Mouse (Mus musculus) MEL (cell line): Measurements from ENCODE around the gene Guca1a. TPM values are rescaled to one million over a fixed set of nuclear protein-coding genes. Genes with fewer than 3 reads are reported as not detected.

Experiments
- DNase-seq: peaks from one replicate; pipeline ENCODE4 v3.0.0; 2011; ENCODE audit warnings: low read depth, low spot score
- H3K27ac ChIP-seq: 2 replicates; pipeline ENCODE4 v1.5.1; 2012; ENCODE audit warnings: low read depth, mild to moderate bottlenecking, control low read depth, low read length, moderate library complexity; ENCODE audit not compliant: control insufficient read depth
- H3K27me3 ChIP-seq, 2 experiments: fragments of 150-350 bp in 1 of 2; sonication (generic) in 1 of 2; 2 replicates each; pipeline ENCODE4 v1.6.1; 2012; ENCODE audit warnings: low read length in 2 of 2, mild to moderate bottlenecking in 2 of 2, improper control_type of control experiment in 1 of 2, moderate library complexity in 1 of 2; ENCODE audit not compliant: insufficient read depth in 2 of 2, control insufficient read depth in 1 of 2
- H3K36me3 ChIP-seq, 2 experiments: 2 replicates each; pipeline ENCODE4 v1.6.1; 2012 to 2014; ENCODE audit warnings: low read length in 2 of 2, improper control_type of control experiment in 1 of 2, inconsistent platforms in 1 of 2, mild to moderate bottlenecking in 1 of 2; ENCODE audit not compliant: insufficient read depth in 2 of 2, control insufficient read depth in 1 of 2
- H3K4me1 ChIP-seq, 2 experiments: fragments of 150-350 bp in 1 of 2; sonication (generic) in 1 of 2; 2 replicates each; pipeline ENCODE4 v1.6.1; 2012; ENCODE audit warnings: low read length in 2 of 2, improper control_type of control experiment in 1 of 2, mild to moderate bottlenecking in 1 of 2; ENCODE audit not compliant: insufficient read depth in 2 of 2, control insufficient read depth in 1 of 2
- H3K4me3 ChIP-seq, 2 experiments: fragments of 150-350 bp in 1 of 2; sonication (generic) in 1 of 2; 2 replicates each; pipeline ENCODE4 v1.5.1; 2012; ENCODE audit warnings: low read depth in 2 of 2, low read length in 2 of 2, mild to moderate bottlenecking in 2 of 2, moderate library complexity in 2 of 2, control low read depth in 1 of 2, improper control_type of control experiment in 1 of 2; ENCODE audit not compliant: control insufficient read depth in 1 of 2, insufficient read depth in 1 of 2
- H3K79me2 ChIP-seq: 2 replicates; pipeline ENCODE4 v1.6.1; 2012; ENCODE audit warnings: mild to moderate bottlenecking, low read length, moderate library complexity; ENCODE audit not compliant: control insufficient read depth, poor library complexity, insufficient read depth
- H3K9ac ChIP-seq: 2 replicates; pipeline ENCODE4 v1.6.1; 2012; ENCODE audit warnings: low read depth, mild to moderate bottlenecking, control low read depth, low read length, moderate library complexity; ENCODE audit not compliant: control insufficient read depth, poor library complexity, severe bottlenecking
- H3K9me3 ChIP-seq: fragments of 150-350 bp; sonication (generic); replicated peaks from 2 replicates; pipeline ENCODE4 v1.6.1; 2012; ENCODE audit warnings: mild to moderate bottlenecking, low read length, improper control_type of control experiment, moderate library complexity; ENCODE audit not compliant: insufficient read depth
- CHD1 ChIP-seq: IDR thresholded peaks from 2 replicates; pipeline ENCODE4 v1.6.1; 2012; ENCODE audit warnings: low read depth, mild to moderate bottlenecking, inconsistent platforms, low read length, improper control_type of control experiment
- E2F4 ChIP-seq: IDR thresholded peaks from 2 replicates; pipeline ENCODE4 v1.6.1; 2011; ENCODE audit warnings: low read depth, low read length, improper control_type of control experiment, borderline replicate concordance
- GABPA ChIP-seq: IDR thresholded peaks from 2 replicates; pipeline ENCODE4 v1.6.1; 2012; ENCODE audit warnings: low read depth, mild to moderate bottlenecking, inconsistent platforms, low read length, improper control_type of control experiment, moderate library complexity
- GATA1 ChIP-seq: IDR thresholded peaks from 2 replicates; pipeline ENCODE4 v1.6.1; 2011; ENCODE audit warnings: low read depth, low read length, improper control_type of control experiment
- KAT2A ChIP-seq: conservative IDR thresholded peaks from 2 replicates; pipeline ENCODE4 v1.6.1; 2012; ENCODE audit warnings: low read depth, low read length, improper control_type of control experiment, inconsistent platforms
- MAX ChIP-seq: IDR thresholded peaks from 2 replicates; pipeline ENCODE4 v1.6.1; 2011; ENCODE audit warnings: low read length, improper control_type of control experiment
- MAZ ChIP-seq: IDR thresholded peaks from 2 replicates; pipeline ENCODE4 v1.6.1; 2012; ENCODE audit warnings: low read depth, mild to moderate bottlenecking, inconsistent platforms, low read length, improper control_type of control experiment
- MEF2A ChIP-seq: IDR thresholded peaks from 2 replicates; pipeline ENCODE4 v1.6.1; 2014; ENCODE audit warnings: low read depth, mild to moderate bottlenecking, inconsistent platforms, low read length, improper control_type of control experiment; ENCODE audit not compliant: poor library complexity, insufficient replicate concordance, severe bottlenecking; ENCODE audit errors: extremely low read depth
- MXI1 ChIP-seq: IDR thresholded peaks from 2 replicates; pipeline ENCODE4 v1.6.1; 2011; ENCODE audit warnings: mild to moderate bottlenecking, low read depth, low read length, improper control_type of control experiment
- MYC ChIP-seq: IDR thresholded peaks from 2 replicates; pipeline ENCODE4 v1.6.1; 2011; ENCODE audit warnings: low read depth, mild to moderate bottlenecking, low read length, improper control_type of control experiment, moderate library complexity
- POLR2A ChIP-seq, 2 experiments: IDR thresholded peaks; 2 replicates each; pipeline ENCODE4 v1.6.1; 2011 to 2012; ENCODE audit warnings: low read length in 2 of 2, mild to moderate bottlenecking in 2 of 2, control low read depth in 1 of 2, improper control_type of control experiment in 1 of 2, low read depth in 1 of 2, moderate library complexity in 1 of 2; ENCODE audit not compliant: control insufficient read depth in 1 of 2, insufficient read depth in 1 of 2, poor library complexity in 1 of 2
- POLR2AphosphoS2 ChIP-seq: IDR thresholded peaks from 2 replicates; pipeline ENCODE4 v1.6.1; 2011; ENCODE audit warnings: low read length, improper control_type of control experiment
- POLR2AphosphoS5 ChIP-seq: IDR thresholded peaks from 2 replicates; pipeline ENCODE4 v1.6.1; 2012; ENCODE audit warnings: low read depth, borderline replicate concordance, mild to moderate bottlenecking, inconsistent platforms, low read length, moderate library complexity, mixed read lengths
- RCOR1 ChIP-seq: IDR thresholded peaks from 2 replicates; pipeline ENCODE4 v1.6.1; 2012; ENCODE audit warnings: low read depth, mild to moderate bottlenecking, inconsistent platforms, low read length, improper control_type of control experiment
- TAL1 ChIP-seq: IDR thresholded peaks from 2 replicates; pipeline ENCODE4 v1.6.1; 2012; ENCODE audit warnings: mild to moderate bottlenecking, inconsistent platforms, low read length, moderate library complexity, mixed read lengths
- TBP ChIP-seq: IDR thresholded peaks from 2 replicates; pipeline ENCODE4 v1.8.0; 2011; ENCODE audit warnings: low read depth, low read length, improper control_type of control experiment
- UBTF ChIP-seq: IDR thresholded peaks from 2 replicates; pipeline ENCODE4 v1.6.1; 2012; ENCODE audit warnings: low read depth, mild to moderate bottlenecking, inconsistent platforms, low read length, improper control_type of control experiment, moderate library complexity, borderline replicate concordance; ENCODE audit not compliant: insufficient read depth
- USF2 ChIP-seq, 2 experiments: IDR thresholded peaks; 2 replicates each; pipeline ENCODE4 v1.6.1; 2011 to 2012; ENCODE audit warnings: improper control_type of control experiment in 2 of 2, low read length in 2 of 2, borderline replicate concordance in 1 of 2, inconsistent platforms in 1 of 2, low read depth in 1 of 2, mild to moderate bottlenecking in 1 of 2; ENCODE audit not compliant: insufficient read depth in 1 of 2
- ZC3H11A ChIP-seq: IDR thresholded peaks from 2 replicates; pipeline ENCODE4 v1.6.1; 2012; ENCODE audit warnings: low read depth, mild to moderate bottlenecking, inconsistent platforms, low read length, improper control_type of control experiment
- ZKSCAN1 ChIP-seq: IDR thresholded peaks from 2 replicates; pipeline ENCODE4 v1.6.1; 2012; ENCODE audit warnings: low read depth, mild to moderate bottlenecking, inconsistent platforms, low read length, improper control_type of control experiment, moderate library complexity
- ZNF384 ChIP-seq: IDR thresholded peaks from 2 replicates; pipeline ENCODE4 v1.6.1; 2012; ENCODE audit warnings: low read depth, mild to moderate bottlenecking, inconsistent platforms, low read length, improper control_type of control experiment
- polyA plus RNA-seq, 2 experiments: library from polyadenylated mRNA; stranded (reverse) in 1 of 2; unstranded in 1 of 2; fragments of >175 nt in 1 of 2; fragments of >200 nt in 1 of 2; gene quantifications; 2 replicates each; pipeline versions ENCODE4 v1.2.1 to v1.2.4; 2012; ENCODE audit warnings: low replicate concordance in 2 of 2, low read depth in 1 of 2; ENCODE audit not compliant: insufficient read length in 2 of 2, insufficient read depth in 1 of 2, missing spikeins in 1 of 2
- total RNA-seq: library from RNA; depleted of rRNA; stranded (reverse); fragments of 300-350 nt; gene quantifications from 2 replicates; pipeline ENCODE4 v1.2.3, GENCODE M21; 2012

The Guca1a gene
- total and polyA plus RNA-seq, 3 experiments, result 1.5 to 3.2 TPM; not detected in 1

- TF ChIP-seq POLR2AphosphoS5 (no peak), TAL1 (no peak), POLR2AphosphoS2 (no peak), GABPA (no peak), POLR2A (IDR thresholded peaks at IDR 0.05; ENCODE audit: control insufficient read depth in 1 of 2, insufficient read depth in 1 of 2, low read depth in 1 of 2, low read length in 2 of 2, poor library complexity in 1 of 2) (no peak), MEF2A (no peak), USF2 (IDR thresholded peaks at IDR 0.05; ENCODE audit: borderline replicate concordance in 1 of 2, insufficient read depth in 1 of 2, low read depth in 1 of 2, low read length in 2 of 2) (no peak), MAX (no peak), ZNF384 (no peak), ZC3H11A (no peak), TBP (no peak), RCOR1 (no peak), MXI1 (no peak), KAT2A (no peak), E2F4 (no peak), GATA1 (no peak)
- H3K27ac ChIP-seq, result no peak overlapping the region
- H3K27me3 ChIP-seq, result peaks cover 0 to 2% of the 10 kb centered on the region in 2 experiments; a peak in 2 of 4 replicates
- H3K36me3 ChIP-seq, result no peaks in the 10 kb centered on the region
- no peak for DNase-seq
- H3K9ac ChIP-seq, result no peak overlapping the region
- H3K79me2 ChIP-seq, result no peaks in the 10 kb centered on the region
- H3K9me3 ChIP-seq, result no peaks in the 10 kb centered on the region
- H3K4me1 ChIP-seq, result peaks cover 0 to 7% of the 10 kb centered on the region in 2 experiments; a peak in 1 of 4 replicates
- H3K4me3 ChIP-seq, result no peak overlapping the region
These were observed 1.3 kb downstream of the Guca1a start for GRCm38 (mm10) chr17:47399091-47399490.

- DNase-seq, result peak; percentile 93
- H3K27me3 ChIP-seq, result no peaks in the 10 kb centered on the region
- TF ChIP-seq TBP (peak; percentile 53; the same call in 1 of the 2 replicates), POLR2A (IDR thresholded peaks at IDR 0.05; ENCODE audit: control insufficient read depth in 1 of 2, insufficient read depth in 1 of 2, low read depth in 1 of 2, low read length in 2 of 2, poor library complexity in 1 of 2) (peak in 1 of 2 experiments; percentile 50; a peak in 1 of 4 replicates), MAZ (peak; percentile 40; the same call in 1 of the 2 replicates), ZNF384 (peak; percentile 99), CHD1 (no peak), MYC (0 out of 2 replicates have a peak, but pooled peaks have one; percentile 23), USF2 (IDR thresholded peaks at IDR 0.05; ENCODE audit: borderline replicate concordance in 1 of 2, insufficient read depth in 1 of 2, low read depth in 1 of 2, low read length in 2 of 2) (no peak), ZKSCAN1 (peak; percentile 56; the same call in 1 of the 2 replicates), POLR2AphosphoS2 (no peak), UBTF (0 out of 2 replicates have a peak, but pooled peaks have one; percentile 41), MXI1 (0 out of 2 replicates have a peak, but pooled peaks have one; percentile 23)
- H3K79me2 ChIP-seq, result no peaks in the 10 kb centered on the region
- peak overlapping the region; percentile 52 to 91 for H3K4me3 ChIP-seq
- peaks cover 0 to 7% of the 10 kb centered on the region in 2 experiments; a peak in 1 of 4 replicates for H3K4me1 ChIP-seq
- peak overlapping the region; percentile 76 for H3K9ac ChIP-seq
- H3K36me3 ChIP-seq, result no peaks in the 10 kb centered on the region
- peak overlapping the region; percentile 19; the same call in 1 of the 2 replicates for H3K27ac ChIP-seq
- H3K9me3 ChIP-seq, result no peaks in the 10 kb centered on the region
These were observed 4.9 kb downstream of the Guca1a start for GRCm38 (mm10) chr17:47395376-47395913.
